Mouse (Mus musculus) natural killer cell, adult 2 months (primary cell): ENCODE measurements around the gene Nfyb.
A peak's percentile ranks its signal among the peaks of the same experiment; 100 is the strongest.

Experiments used
- DNase-seq, 2 experiments: peaks; one replicate each; pipeline ENCODE4 v3.0.0; 2022; ENCODE audit warnings: low spot score in 2 of 2

The Nfyb gene

DNA sequence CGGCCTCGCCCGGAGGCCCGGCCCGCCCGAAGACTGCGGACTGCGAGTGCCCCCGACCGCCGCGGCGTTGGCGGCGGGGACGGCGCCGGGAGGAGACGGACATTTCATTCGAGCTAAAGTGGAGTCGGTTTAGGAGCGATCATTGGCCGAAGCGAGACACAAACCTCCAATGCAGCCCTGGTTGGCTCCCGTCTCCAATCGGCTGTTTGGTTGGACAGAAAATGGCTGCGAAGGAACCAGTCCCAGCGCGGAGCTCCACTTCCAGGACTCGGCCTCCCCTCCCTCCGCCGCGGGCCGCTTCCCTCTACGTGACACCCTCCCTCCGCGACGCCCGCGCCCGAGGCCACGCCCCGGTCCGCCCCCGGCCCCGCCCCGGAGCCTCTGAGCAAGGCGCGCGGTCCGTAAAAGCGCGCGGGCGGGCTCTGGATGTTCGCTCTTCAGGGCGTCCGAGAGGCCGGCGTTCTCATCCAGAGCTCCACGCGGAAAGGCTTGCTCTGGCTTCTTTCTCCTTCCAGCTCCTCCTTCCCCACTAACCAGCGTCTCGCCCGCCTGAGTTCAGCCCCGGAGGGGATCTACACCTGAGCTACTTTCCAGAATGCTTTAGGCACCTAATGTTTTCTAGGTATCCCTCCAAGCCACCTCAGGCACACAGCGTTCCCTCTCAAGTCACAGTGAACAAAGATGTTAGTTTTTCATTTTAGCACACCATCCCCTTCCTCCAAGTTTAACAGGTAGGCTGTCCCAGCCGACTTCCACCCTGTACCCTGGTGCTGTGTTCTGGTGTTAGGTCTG is at the start of gene Nfyb:
Gene Nfyb, minus strand, starts transcription at position 305 of the 792 bp plus-strand sequence.
- DNase-seq, result peak; percentile 96

DNA sequence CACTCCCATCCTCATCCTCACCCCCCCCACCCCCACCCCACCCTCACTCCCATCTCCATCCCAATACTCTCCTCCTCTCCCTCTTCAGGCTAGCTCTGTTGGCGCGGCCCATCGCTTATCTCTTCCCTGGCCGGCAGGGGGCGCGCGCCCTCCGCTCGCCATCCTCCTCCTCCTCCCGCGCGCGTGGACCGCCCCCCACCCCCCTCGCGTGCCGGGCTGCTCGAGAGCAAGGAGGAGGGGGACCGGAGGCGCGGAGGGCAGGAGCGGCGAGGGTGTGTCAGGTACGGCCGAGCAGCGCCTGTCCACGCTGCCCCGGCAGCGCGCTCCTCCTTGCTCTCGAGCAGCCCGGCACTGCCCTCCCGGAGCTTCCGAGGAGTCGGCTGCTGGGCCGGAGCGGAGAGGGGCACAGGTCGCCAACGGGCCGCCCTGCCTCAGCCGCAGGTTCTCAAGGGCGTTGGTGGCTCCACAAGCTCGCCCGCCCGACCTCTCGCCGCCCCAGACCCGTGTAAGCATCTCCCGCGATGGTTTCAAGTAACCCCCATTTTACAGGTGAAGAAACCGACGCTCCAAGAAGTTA is 48.0 kb upstream of the Nfyb start:
- peak; percentile 46 to 76 for DNase-seq

DNA sequence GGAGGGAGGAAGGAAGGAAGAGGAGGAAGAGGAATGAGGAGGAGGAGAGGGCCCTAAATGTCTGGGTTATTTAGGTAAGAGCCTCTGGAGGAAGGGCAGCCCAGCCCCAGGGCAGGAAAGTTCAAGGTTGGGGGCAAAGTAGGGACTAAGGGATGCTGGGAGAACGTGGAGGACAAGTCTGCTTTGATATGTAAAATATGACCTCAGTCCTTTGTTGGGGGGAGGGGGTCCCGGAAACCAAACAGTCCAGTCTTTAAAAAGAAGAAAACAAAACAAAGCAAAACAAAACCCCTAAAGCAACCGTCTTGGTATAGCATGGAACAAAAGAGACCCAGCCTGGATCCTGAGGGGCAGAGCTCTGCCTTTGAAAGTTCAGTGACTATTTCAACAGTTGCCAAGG is 45.4 kb upstream of the Nfyb start:
- no peak for DNase-seq

DNA sequence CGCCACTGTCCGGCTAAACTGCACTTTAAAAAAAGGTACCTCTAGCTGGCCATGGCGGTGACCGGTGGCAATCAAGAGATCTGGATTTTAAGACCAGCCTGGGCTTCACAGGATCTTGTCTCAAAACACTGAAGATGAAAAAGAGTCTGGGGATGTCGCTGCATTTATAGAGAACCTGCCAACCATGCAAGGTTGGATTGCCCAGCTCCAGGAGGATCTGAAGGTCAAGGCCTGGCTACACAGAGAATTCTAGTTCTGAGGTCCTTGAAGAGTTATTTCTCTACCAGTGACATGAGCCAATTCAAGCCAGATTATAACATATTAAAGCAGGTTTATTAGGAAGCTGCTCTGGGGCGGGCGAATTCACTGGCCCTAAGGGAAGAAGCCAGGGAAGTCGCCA is 44.9 kb upstream of the Nfyb start:
- no peak for DNase-seq

DNA sequence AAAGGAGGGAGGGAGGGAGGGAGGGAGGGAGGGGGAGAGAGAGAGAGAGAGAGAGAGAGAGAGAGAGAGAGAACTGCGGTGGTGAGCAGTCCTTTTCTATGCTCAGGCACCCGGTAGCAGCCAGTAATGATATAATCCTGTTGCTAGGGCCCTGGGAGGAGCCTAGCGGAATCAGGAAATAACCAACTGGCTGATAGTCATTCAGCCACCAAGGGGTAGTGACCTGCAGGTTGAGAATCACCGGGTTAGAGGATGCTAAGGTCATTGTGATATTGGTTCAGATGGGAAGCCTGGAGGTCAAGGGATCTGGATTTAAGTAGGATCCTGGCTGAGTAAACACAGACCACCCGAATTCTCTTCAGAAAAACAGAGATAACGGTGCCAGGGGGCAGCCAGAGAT is 44.2 kb upstream of the Nfyb start:
- DNase-seq, result no peak

DNA sequence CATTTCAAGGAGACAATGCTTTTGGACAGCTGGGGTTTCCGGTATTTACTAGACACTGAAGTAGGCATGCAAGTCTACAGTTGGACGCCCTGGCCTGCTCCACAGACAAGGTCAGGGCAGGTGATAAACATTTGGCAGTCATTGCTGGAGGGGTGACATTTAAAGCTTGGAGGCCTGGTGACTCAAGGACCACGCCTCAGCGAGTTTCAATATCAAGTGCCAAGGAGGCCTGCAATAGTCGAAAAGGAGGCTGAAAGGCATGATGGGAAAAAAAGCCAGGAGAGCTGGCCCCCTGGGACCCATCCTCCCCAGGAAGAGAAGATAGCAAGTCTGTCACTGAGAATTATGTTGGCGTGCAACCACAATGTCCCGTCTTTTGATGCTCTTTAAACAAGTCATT is 43.3 kb upstream of the Nfyb start:
- DNase-seq, result no peak

DNA sequence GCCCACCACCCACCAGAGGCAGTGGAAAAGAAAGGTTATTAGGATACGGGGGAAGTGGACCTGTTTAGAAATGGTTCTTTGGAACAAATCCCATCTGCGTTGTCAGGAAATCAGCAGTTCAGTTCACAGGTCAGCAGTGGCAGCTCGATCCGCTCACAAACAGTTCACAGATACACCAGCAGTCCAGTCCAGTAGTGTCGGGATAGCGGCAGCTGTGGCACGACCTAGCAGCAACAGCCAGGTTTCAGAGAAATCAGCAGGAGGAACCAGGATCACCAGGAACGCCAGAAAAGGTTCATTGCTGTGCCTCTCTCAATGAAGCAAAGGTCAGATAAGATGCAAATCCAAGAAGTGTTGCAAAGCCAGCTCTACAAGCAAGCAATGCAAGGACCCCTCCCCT is 42.5 kb upstream of the Nfyb start:
- DNase-seq, result no peak

DNA sequence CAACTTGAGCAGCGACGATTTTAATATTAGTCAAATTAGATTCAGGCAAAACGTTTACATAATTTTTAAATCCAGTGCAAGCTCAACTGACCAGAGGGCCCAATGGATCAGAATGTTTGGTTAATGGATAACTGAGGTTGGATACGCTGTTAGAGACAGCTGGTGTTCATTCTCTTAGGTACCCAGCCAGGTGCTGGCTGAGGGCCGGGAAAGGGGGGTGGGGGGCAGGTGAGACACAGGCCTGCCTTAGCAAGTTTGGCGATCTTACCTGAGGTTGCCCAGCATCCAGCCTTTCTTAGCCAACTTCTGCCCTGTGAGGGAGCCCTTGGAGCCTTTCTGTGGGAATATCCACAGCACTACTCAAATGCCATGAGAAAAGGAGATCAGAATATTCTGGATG is 41.2 kb upstream of the Nfyb start:
- no peak for DNase-seq

DNA sequence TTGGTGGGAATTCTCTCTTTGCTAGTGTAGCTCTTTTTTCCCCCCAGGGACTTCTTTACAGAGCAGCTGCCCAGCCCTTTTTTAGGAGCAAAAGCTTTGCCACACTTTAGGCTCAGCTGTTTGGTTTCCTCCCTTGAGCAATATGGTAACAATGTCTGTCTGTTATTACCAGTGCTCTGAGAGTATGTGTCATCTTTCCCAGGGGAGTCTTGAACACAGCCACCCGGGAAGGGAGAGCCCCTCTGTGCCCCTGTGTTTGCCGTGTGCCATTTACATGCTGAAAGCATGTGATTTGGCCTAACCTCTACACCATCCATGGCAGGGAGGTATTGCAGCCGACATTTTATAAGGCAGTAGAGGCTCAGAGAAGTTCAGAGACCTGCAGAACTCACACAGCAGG is 40.5 kb upstream of the Nfyb start:
- DNase-seq, result no peak

DNA sequence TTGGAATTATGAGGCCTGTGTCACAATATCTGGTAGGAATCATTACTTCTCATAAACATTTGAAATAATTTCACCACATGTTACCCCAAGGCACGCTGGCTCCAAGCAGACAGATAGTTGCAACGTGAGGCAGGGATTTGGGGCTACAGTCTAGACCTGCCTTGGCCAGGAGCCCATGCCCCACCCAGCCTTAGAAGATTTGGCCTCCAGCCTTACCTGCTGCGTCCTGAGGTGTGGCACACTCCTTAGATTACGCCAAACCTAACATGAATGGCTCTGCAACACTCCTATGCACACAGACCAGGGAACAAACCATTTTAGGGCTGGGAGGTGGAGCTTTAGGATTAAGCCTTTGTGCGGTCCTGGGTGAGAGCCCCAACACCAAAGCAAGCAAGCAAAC is 36.1 kb upstream of the Nfyb start:
- DNase-seq, result no peak

DNA sequence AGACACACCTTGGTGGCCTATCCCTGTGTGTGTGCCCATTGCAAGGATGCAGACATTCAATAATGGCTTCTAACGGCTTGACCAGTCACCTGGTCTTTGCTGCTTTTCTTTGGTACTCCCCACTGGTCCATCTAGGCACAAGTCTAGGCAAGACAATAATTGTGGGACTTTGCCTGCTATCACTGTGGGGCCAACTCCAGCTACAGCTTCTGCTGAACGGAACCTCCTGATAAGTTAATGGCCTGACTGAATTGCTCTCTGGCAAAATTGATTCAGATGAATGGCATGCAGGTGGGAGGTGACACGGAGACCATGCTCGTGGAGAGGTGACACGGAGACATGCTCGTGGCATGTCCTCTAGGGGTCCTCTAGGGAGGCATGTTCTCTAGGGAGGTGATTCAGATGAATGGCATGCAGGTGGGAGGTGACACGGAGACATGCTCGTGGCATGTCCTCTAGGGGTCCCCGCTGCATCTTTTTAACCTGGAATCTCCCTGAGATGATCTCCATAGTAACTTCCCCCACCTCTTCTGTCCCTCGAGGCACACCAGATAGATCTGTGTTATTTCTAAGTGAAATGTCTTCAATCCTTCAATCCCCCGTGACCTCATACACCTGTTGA is 34.5 kb upstream of the Nfyb start:
- DNase-seq, result no peak

DNA sequence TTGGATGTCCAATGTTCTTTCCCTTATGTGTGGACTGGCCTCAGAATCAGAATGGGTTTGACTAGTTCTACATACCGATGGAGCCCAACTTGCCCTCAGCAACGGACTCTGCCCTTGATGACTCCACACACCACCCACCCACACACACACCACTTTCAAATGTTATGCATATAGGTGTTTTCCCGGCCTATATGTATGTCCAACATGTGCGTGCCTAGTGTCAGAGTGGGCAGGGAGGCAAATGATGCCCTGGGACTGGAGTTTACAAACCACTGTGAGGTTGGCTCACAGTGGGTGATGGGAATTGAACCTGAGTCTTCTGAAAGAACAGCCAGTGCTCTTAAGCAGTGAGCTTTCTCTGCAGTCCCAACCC is 33.2 kb upstream of the Nfyb start:
- no peak for DNase-seq

DNA sequence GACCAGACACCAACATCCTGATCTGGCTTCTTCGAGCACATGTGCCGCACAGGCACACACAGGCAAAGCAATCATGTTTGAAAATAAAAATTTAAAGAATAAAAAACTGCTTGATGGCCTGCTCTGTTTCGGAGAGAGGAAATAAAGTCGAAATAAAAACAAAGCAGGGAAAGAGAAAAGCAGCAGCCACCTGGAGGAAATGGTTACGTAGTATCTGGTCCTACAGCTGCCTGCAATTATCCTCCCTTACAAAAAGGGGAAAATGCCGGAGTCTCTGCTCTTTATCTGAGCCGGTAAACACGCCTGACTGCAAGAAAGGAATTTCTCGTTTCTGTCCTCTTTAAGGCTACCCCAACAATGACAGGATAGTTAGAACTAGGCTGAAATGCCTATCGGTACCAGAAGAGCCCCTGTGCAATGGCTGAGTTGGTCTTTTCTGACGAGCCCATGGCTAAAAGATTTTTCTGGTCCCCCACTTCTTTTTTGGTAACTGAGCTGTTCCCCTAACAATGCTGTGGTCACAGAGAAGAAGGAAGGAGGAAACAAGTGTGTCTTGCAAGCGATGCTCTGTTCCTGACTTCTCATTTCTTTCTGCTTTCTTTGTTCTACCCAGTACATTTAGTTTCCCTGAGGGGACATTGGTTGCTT is 32.7 kb upstream of the Nfyb start:
- no peak for DNase-seq

DNA sequence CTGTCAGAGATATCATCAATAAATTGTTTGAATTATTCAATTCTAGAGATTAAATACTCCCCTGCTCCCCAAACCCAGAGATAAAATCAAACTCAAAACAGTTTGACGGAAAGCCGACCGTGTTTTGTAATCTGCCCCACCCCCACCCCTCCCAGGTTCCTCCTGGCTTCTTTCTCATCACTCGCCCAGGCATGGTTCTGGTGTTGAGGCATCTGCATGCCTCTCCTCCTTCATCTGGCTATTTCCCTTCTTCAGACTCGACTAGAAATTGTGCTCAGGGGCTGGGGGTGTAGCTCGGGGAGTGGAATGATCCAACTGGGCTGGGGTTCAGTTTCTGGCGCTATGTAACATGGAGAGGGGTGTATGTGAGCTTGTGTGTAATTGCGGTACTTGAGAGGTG is 31.8 kb upstream of the Nfyb start:
- no peak for DNase-seq

DNA sequence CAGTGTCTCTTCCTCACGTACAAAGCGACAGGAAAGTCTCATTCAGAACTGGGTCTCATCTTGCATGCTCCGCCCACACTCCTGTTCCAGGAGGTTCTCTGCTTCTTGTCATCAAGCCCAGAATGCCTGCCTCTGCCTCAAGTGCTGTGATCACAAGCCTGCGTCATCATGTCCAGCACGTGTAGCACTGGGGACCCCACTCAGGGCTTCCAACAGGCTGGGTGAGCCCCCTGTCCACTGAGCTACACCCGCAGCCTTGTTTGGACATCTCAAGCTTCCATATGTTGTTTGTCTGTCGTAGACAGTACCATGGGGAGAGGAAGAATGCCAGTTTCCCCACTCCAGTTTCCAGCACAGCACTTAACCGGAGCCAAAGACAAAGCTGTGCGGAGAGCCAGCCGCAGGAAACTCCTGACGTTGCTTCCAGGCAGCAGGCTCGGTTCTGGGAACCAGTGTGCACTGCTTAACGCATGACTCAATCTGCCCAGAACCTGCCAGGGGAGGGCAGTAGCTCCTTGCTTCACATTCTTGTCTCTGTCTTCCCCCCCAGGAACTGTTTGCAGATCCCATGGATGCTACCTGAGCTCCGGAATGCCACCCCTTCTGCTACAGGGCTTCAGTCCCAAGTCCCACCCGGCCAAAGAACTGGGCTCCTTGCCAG is 31.3 kb upstream of the Nfyb start:
- no peak for DNase-seq

DNA sequence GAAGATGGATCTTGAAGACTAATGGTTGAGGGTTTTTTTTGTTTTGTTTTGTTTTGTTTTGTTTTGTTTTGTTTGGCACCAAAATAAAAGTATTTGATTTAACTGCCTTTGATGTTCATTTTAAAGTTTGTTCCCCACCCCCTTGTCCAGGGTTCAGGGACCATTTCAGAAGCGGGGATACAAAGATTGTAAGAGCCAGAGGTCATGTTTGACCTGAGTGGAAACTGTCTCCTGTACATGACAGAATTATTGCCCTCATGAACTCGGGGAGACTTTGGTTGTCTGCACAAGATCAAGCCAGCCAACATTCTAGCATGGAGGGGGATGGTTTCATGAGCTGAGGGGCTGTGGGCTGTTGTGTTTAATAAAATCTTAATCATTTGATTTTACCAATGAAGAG is 28.4 kb upstream of the Nfyb start:
- no peak for DNase-seq

DNA sequence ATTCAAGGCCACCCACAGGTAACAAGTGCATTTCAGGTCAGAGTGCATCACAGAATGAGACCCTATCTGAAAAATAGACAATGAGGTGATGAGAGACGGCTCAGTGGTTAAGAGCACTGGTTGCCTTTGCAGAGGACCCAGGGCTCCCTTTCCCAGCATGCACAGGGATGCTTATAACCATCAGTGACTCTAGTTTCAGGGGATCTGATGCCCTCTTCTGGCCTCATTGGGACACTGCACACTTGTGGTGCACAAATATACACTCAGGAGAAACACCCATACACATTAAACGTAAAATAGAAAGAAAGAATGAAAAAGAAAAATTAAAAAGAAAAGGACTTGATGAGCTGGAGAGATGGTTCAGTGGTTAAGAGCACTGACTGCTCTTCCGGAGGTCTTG is 27.8 kb upstream of the Nfyb start:
- no peak for DNase-seq

DNA sequence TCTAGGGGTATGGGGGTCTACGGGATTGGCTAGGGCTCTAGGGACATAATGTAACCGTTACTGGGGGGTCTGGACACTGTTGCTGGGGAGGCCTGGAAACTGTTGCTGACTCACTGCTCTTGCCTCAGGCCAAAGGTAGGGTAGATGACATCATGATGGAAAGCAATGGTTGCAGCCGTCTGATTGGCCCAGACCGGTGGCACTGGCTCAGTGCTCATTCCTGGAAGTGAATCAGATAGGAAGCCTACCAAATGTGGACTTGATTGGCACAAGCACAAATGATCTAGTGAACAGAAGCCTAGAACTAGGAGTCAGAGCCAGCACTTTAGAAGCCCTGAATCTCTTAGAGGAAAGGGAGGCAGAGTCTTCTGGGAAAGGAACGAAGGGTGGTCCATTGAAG is 26.6 kb upstream of the Nfyb start:
- DNase-seq, result no peak

DNA sequence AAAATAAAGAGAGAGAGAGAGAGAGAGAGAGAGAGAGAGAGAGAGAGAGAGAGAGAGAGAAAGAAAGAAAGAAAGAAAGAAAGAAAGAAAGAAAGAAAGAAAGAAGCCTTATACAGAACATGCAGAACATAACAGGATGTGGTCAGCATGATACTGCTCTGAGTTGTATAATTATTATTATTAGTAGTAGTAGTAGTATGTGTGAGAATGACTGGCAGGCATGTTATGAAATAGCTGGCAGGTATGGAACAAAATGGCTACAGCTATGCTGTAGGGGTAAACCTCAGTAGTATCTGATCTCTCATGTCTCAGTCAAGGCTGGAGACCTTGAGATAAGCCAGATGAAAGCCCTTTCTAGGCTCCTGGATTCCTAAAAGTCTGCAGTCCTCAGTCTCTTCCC is 25.2 kb upstream of the Nfyb start:
- DNase-seq, result no peak

DNA sequence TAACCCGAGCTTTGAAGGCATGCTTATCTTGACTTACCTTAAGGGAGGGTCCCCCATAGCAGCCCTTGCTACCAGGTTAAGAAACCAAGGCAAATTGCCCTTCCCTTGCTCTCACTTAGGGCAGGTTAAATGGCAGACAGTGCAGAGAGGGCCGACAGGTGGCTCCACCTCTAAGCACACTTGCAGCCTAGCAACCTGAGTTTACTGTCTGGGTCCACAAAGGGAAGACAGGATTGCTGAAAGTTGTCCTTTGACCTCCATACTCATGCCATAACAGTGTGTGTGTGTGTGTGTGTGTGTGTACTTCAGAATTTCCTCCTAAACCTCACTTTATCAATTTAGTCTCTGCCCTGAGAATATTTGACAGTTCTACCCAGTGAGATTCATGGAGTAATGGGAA is 18.5 kb upstream of the Nfyb start:
- no peak for DNase-seq

DNA sequence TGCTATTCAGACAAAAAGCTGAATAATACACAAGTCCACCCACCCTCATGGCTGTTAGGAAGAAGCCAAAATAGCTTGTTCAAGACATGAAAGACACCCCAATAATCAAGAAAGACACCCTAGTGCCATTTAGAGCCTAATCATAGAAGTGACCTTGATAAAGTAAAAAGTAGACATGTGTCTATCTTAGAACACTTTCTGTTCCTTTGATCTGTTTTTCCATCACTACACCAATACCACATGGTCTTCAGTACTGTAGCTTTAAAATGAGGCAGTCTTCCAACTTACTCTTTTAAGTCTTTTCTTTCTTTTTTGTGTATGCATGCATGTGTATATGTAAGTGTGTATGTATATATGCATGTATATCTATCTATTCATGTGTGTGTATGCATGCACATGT is 16.9 kb upstream of the Nfyb start:
- DNase-seq, result no peak

DNA sequence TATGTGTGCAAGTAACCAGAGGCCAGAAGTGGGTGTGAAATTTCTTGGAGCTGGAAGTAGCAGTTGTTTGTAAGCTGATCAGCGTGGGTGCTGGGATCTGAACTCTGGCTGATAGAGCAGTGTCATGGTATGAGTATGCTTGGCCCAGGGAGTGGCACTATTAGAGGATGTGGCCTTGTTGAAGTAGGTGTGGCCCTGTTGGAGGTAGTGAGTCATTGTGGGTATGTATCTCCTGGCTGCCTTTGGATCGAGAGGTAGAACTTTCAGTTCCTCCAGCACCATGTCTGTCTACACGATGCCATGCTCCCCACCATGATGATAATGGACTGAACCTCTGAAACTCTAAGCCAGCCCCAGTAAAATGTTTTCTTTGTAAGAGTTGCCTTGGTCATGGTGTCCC is 16.4 kb upstream of the Nfyb start:
- peak; percentile 53 to 60 for DNase-seq
